Mouse (Mus musculus) intestine, postnatal 0 days (tissue): Measurements from ENCODE around the gene Cd300e. TPM values are rescaled to one million over a fixed set of nuclear protein-coding genes. Genes with fewer than 3 reads are reported as not detected.

Experiments
- ATAC-seq: fragments of 200-750 bp; cut with Nextera tagmentation; 2 replicates; pipeline ENCODE4 v1.8.0; 2017; ENCODE audit warnings: mild to moderate bottlenecking, moderate TSS enrichment, moderate library complexity
- H3K27ac ChIP-seq: fragments of 300-500 bp; sonication (generic); 2 replicates; pipeline ENCODE4 v1.5.1; 2014; ENCODE audit warnings: mild to moderate bottlenecking, low read depth, low read length, moderate library complexity
- H3K27me3 ChIP-seq: fragments of 300-500 bp; sonication (generic); replicated peaks from 2 replicates; pipeline ENCODE4 v1.6.1; 2014; ENCODE audit warnings: low read length, mixed read lengths; ENCODE audit not compliant: control insufficient read depth, insufficient read depth
- H3K36me3 ChIP-seq: fragments of 300-500 bp; sonication (generic); 2 replicates; pipeline ENCODE4 v1.6.1; 2014; ENCODE audit warnings: mild to moderate bottlenecking, moderate library complexity; ENCODE audit not compliant: control insufficient read depth, insufficient read depth
- H3K4me1 ChIP-seq: fragments of 300-500 bp; sonication (generic); replicated peaks from 2 replicates; pipeline ENCODE4 v1.6.1; 2014; ENCODE audit warnings: antibody characterized with exemption, low read length, mixed read lengths; ENCODE audit not compliant: control insufficient read depth, insufficient read depth
- H3K4me2 ChIP-seq: fragments of 300-500 bp; sonication (generic); replicated peaks from 2 replicates; pipeline ENCODE4 v1.6.1; 2014; ENCODE audit warnings: low read depth, mild to moderate bottlenecking, moderate library complexity
- H3K4me3 ChIP-seq: fragments of 300-500 bp; sonication (generic); 2 replicates; pipeline ENCODE4 v1.5.1; 2014; ENCODE audit warnings: low read depth, low read length
- H3K9ac ChIP-seq: fragments of 300-500 bp; sonication (generic); 2 replicates; pipeline ENCODE4 v1.6.1; 2014; ENCODE audit warnings: mild to moderate bottlenecking, low read depth, low read length
- H3K9me3 ChIP-seq: fragments of 300-500 bp; sonication (generic); 2 replicates; pipeline ENCODE4 v1.6.1; 2016; ENCODE audit warnings: mixed run types; ENCODE audit not compliant: control insufficient read depth
- CTCF ChIP-seq: sonication (generic); IDR thresholded peaks from 2 replicates; pipeline ENCODE4 v1.5.1; 2016; ENCODE audit warnings: low read depth, mild to moderate bottlenecking, control low read depth, antibody characterized with exemption, moderate library complexity
- WGBS: fragments of 180-500 bp; shearing (Covaris S2); extraction: QIAGEN DNeasy Blood & Tissue Kit; methylation state at CpG from one replicate; pipeline ENCODE4 v1.1.7; 2014; 5-methylcytosine and 5-hydroxymethylcytosine counted together
- polyA plus RNA-seq: library from polyadenylated mRNA; unstranded; fragments of >200 nt; fragmentation: Nextera tagmentation; extraction: Ambion mirVana; gene quantifications from 2 replicates; pipeline ENCODE4 v1.2.1, GENCODE M21; 2015

Cd300e gene
- polyA plus RNA-seq, 1 experiment from 2014 or later = 0.09 TPM

GRCm38 (mm10) chr11:115084595-115084994, 22.6 kb upstream of the Cd300e start:
- WGBS = 27% methylated on average over 12 of the region's 12 CpGs
- TF ChIP-seq CTCF = no peak
- H3K27ac ChIP-seq = peak overlapping the region; percentile 36

GRCm38 (mm10) chr11:115083376-115084139, 21.6 kb upstream of the Cd300e start:
- H3K27ac ChIP-seq = no peak overlapping the region
- no peaks in the 10 kb centered on the region for H3K9me3 ChIP-seq
- TF ChIP-seq CTCF = peak; percentile 99
- H3K27me3 ChIP-seq = no peaks in the 10 kb centered on the region; the same call in 1 of the 2 replicates
- H3K4me3 ChIP-seq = no peak overlapping the region
- no peak for ATAC-seq
- H3K36me3 ChIP-seq = no peaks in the 10 kb centered on the region
- no peak overlapping the region for H3K9ac ChIP-seq
- WGBS = 39% methylated on average over 18 of the region's 18 CpGs
- H3K4me2 ChIP-seq = no peak overlapping the region
- H3K4me1 ChIP-seq = no peaks in the 10 kb centered on the region

More at GRCm38 (mm10) chr11:115084595-115084994, 22.6 kb upstream of the Cd300e start:
- peak; percentile 89 for ATAC-seq
- Histone ChIP-seq H3K27me3 (no peaks in the 10 kb centered on the region; the same call in 1 of the 2 replicates), H3K36me3 (no peaks in the 10 kb centered on the region), H3K4me3 (no peak overlapping the region), H3K4me2 (peak overlapping the region; percentile 17; the same call in 1 of the 2 replicates), H3K9ac (no peak overlapping the region), H3K9me3 (no peaks in the 10 kb centered on the region), H3K4me1 (no peaks in the 10 kb centered on the region)

DNA sequence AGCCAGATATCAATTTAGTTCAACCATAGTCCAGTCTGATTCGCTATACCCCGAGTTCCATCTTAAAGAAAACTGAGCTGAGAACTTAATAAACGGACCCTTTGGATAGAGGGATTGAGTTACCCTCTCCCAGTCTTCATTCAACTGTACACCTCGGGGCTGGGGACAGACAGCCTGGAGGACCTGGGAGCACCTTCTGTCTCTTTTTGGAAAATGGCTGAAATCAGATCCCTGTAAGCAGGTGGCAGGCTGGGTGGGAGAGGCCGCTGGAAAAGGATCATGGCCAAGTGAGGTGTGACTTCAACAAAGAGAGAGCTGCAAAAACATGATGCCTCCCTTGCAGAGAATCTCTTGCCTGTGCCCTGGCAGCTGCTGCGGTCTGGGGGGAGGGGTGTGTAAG, 20.2 kb upstream of the Cd300e start:
- Histone ChIP-seq H3K36me3 (no peaks in the 10 kb centered on the region), H3K4me1 (no peaks in the 10 kb centered on the region), H3K9me3 (no peaks in the 10 kb centered on the region), H3K4me2 (no peak overlapping the region), H3K27me3 (no peaks in the 10 kb centered on the region; the same call in 1 of the 2 replicates), H3K27ac (no peak overlapping the region), H3K9ac (no peak overlapping the region), H3K4me3 (no peak overlapping the region)
- 77% methylated on average over 6 of the region's 6 CpGs for WGBS
- no peak for ATAC-seq
- no peak for TF ChIP-seq CTCF

- Histone ChIP-seq H3K9me3 (no peaks in the 10 kb centered on the region), H3K27ac (no peak overlapping the region), H3K9ac (no peak overlapping the region), H3K36me3 (no peaks in the 10 kb centered on the region), H3K4me3 (no peak overlapping the region), H3K4me1 (no peaks in the 10 kb centered on the region), H3K4me2 (no peak overlapping the region), H3K27me3 (no peaks in the 10 kb centered on the region; the same call in 1 of the 2 replicates)
- no peak for ATAC-seq
- WGBS = 57% methylated on average over 3 of the region's 3 CpGs
- TF ChIP-seq CTCF = no peak
Measured at GRCm38 (mm10) chr11:115081373-115081772, 19.4 kb upstream of the Cd300e start.

DNA sequence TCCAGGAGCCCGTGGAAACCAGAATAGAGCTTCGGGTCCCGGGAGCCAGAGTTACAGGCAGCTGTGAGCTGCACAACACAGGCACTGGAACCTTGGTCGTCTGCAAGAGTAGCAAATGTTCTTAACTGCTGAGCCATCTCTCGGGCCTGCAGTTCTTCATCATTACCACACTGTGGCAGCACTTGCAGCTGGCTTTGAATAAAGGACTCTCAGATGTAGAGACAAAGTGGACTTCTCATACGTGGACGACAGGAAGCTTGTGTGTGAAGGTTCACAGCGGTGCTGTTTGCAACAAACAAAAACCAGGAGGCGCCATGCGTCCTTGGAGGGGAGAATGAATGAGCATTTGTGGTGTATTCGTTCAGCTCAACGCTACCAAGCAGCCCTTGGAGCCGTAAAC, 18.9 kb upstream of the Cd300e start:
- Histone ChIP-seq H3K9ac (no peak overlapping the region), H3K27ac (no peak overlapping the region), H3K4me1 (no peaks in the 10 kb centered on the region), H3K36me3 (no peaks in the 10 kb centered on the region), H3K4me2 (no peak overlapping the region), H3K9me3 (no peaks in the 10 kb centered on the region), H3K27me3 (no peaks in the 10 kb centered on the region; the same call in 1 of the 2 replicates), H3K4me3 (no peak overlapping the region)
- TF ChIP-seq CTCF = peak; percentile 90
- no peak for ATAC-seq
- WGBS = 29% methylated on average over 13 of the region's 13 CpGs

- no peak overlapping the region for H3K9ac ChIP-seq
- no peak for ATAC-seq
- no peak overlapping the region for H3K4me2 ChIP-seq
- no peak overlapping the region for H3K4me3 ChIP-seq
- H3K36me3 ChIP-seq = no peaks in the 10 kb centered on the region
- H3K4me1 ChIP-seq = 0 out of 2 replicates have a peak, but pooled peaks cover 2% of the 10 kb centered on the region
- no peak for TF ChIP-seq CTCF
- H3K9me3 ChIP-seq = no peaks in the 10 kb centered on the region
- WGBS = 73% methylated on average over 5 of the region's 5 CpGs
- no peak overlapping the region for H3K27ac ChIP-seq
- H3K27me3 ChIP-seq = no peaks in the 10 kb centered on the region; the same call in 1 of the 2 replicates
Measured at GRCm38 (mm10) chr11:115078680-115079079, 16.7 kb upstream of the Cd300e start.
